Mouse (Mus musculus) adrenal gland, postnatal 10 days (tissue): ENCODE data around the gene Mpzl2. TPM values are rescaled to one million over a fixed set of nuclear protein-coding genes. Genes with fewer than 3 reads are reported as not detected.
A peak's percentile ranks its signal among the peaks of the same experiment; 100 is the strongest.

ENCODE experiments used
- DNase-seq: peaks from one replicate; pipeline ENCODE4 v3.0.0; 2021; ENCODE audit warnings: mixed read lengths
- total RNA-seq, 2 experiments: library from RNA; stranded (reverse); gene quantifications; 2 replicates each; pipeline ENCODE4 v1.2.3; 2021

Mpzl2 gene
- total RNA-seq, 2 experiments from 2014 or later: 15.1 to 16.4 TPM

- no peak for DNase-seq
These were observed 46.4 kb downstream of the Mpzl2 start for GRCm38 (mm10) chr9:45085741-45086690.

GRCm38 (mm10) chr9:45088040-45088439 lies 48.4 kb downstream of the Mpzl2 start:
- DNase-seq: no peak

- DNase-seq: no peak
These were observed 51.2 kb downstream of the Mpzl2 start for GRCm38 (mm10) chr9:45090811-45091210.

GRCm38 (mm10) chr9:45092641-45093040 lies 53.0 kb downstream of the Mpzl2 start:
- peak; percentile 14 for DNase-seq

GRCm38 (mm10) chr9:45095149-45095937 lies 55.7 kb downstream of the Mpzl2 start:
- no peak for DNase-seq

GRCm38 (mm10) chr9:45097877-45098276 lies 58.3 kb downstream of the Mpzl2 start:
- DNase-seq: no peak

- DNase-seq: no peak
These were observed 58.8 kb downstream of the Mpzl2 start for GRCm38 (mm10) chr9:45098426-45098825.

- peak; percentile 49 for DNase-seq
These were observed 62.9 kb downstream of the Mpzl2 start for GRCm38 (mm10) chr9:45102528-45102927.

- no peak for DNase-seq
These were observed 63.8 kb downstream of the Mpzl2 start for GRCm38 (mm10) chr9:45103211-45103979.

Other genes starting within 250 kb of the Mpzl2 start
- 10 to 100 TPM in 1 of 2 experiments, 1 to 10 TPM in 1; 4.3 to 10.4 TPM for gene Tmem25, start 240.5 kb upstream of the Mpzl2 start, total RNA-seq
- gene Ttc36, start 236.7 kb upstream of the Mpzl2 start, total RNA-seq: 10 to 100 TPM; 37.0 to 92.7 TPM
- 10 to 100 TPM; 21.4 to 34.8 TPM for gene Kmt2a, start 158.5 kb upstream of the Mpzl2 start, total RNA-seq
- gene Atp5l, start 119.1 kb upstream of the Mpzl2 start, total RNA-seq: 100 to 1,000 TPM; 796 to 905 TPM
- gene Ube4a, start 74.2 kb upstream of the Mpzl2 start, total RNA-seq: 10 to 100 TPM; 77.5 to 91.0 TPM
- gene Cd3g, start 59.4 kb upstream of the Mpzl2 start, total RNA-seq: 1 to 10 TPM; 4.6 to 5.0 TPM
- gene Cd3d, start 58.0 kb upstream of the Mpzl2 start, total RNA-seq: 1 to 10 TPM; 3.0 to 3.1 TPM
- gene Cd3e, start 30.2 kb upstream of the Mpzl2 start, total RNA-seq: 1 to 10 TPM; 6.7 to 7.3 TPM
- 1 to 10 TPM; 2.9 to 4.4 TPM for gene Mpzl3, start 15.4 kb downstream of the Mpzl2 start, total RNA-seq
- 1 to 10 TPM in 1 of 2 experiments, under 1 TPM in 1; 0.70 to 1.8 TPM for gene Jaml, start 39.4 kb downstream of the Mpzl2 start, total RNA-seq
- gene Scn2b, start 78.0 kb downstream of the Mpzl2 start, total RNA-seq: 1 to 10 TPM; 6.7 to 7.5 TPM
- 10 to 100 TPM in 1 of 2 experiments, 1 to 10 TPM in 1; 3.3 to 14.2 TPM for gene Scn4b, start 98.6 kb downstream of the Mpzl2 start, total RNA-seq
- gene BC049352, start 142.2 kb downstream of the Mpzl2 start, total RNA-seq: not detected
- not detected for gene Tmprss4, start 164.3 kb downstream of the Mpzl2 start, total RNA-seq
- 1 to 10 TPM; 2.6 TPM for gene Il10ra, start 229.3 kb downstream of the Mpzl2 start, total RNA-seq